Mouse (Mus musculus): ENCODE measurements at regions not wholly inside any gene's neighbourhood (a gene's known extent, or its start where the extent isn't known, plus 50 kb on each side); places are given as distances from the start of the nearest gene placed in this dataset.

DNA sequence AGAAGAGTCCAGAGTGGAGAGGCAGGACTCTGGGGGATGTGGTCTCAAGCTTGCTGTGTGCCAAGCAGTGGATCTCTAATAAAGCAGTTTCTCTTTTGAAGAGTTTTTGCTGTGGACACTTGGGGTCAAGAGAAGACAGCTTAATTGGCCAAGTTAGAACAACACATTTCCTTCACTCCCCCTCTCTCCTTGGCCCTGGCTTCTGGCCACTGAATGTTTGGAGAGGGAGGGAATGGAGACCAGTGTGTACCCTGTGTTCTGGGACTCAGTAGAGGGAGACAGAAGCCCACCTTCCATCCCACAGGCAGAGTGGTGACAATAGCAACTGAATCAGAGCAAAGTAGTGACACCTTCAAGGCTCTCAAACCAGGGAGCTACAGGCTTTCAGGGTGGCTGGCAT lies 77.3 kb upstream of the Kcnd3 start:
- Histone ChIP-seq H3K9me3 (ENCODE audit: control insufficient read depth, low read length) (no peaks in the 10 kb centered on the region), H3K27ac (replicated peaks; ENCODE audit: low read depth, low read length) (no peak overlapping the region), H3K4me3 (replicated peaks; ENCODE audit: low read length) (no peak overlapping the region), H3K4me2 (replicated peaks; ENCODE audit: low read depth, low read length, severe bottlenecking) (no peak overlapping the region), H3K27me3 (ENCODE audit: control insufficient read depth, insufficient read depth, low read length) (no peaks in the 10 kb centered on the region), H3K9ac (ENCODE audit: low read depth, low read length, severe bottlenecking) (no peak overlapping the region), H3K4me1 (ENCODE audit: control insufficient read depth, insufficient read depth, low read length) (no peaks in the 10 kb centered on the region), H3K36me3 (ENCODE audit: control insufficient read depth, insufficient read depth, low read length) (no peaks in the 10 kb centered on the region)
- no peak for DNase-seq (ENCODE audit: low spot score)
- ATAC-seq (ENCODE audit: low FRiP score, low read depth) = no peak
- TF ChIP-seq POLR2A (IDR thresholded peaks at IDR 0.05; ENCODE audit: borderline replicate concordance, extremely low read depth, insufficient read depth, insufficient read length) = no peak

DNA sequence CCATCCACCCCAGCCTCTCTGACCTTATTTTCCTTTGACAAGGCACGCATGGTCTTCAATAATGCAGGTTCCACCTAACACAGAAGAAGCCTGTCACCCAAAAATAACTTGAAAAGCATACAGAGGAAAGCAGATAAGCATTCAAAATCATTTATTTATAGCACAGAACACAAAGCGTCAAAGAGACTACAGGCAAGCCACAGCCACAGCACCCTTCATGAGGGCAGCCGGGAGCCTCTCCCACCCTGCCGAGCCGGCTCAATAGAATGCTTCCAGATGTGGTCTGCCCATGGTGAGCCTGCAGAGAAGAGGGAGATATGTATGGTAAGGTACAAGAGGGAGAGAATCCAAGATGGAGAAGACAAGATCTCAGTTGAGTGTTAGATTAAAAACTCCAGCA lies 76.7 kb upstream of the Kcnd3 start:
- no peaks in the 10 kb centered on the region for H3K27me3 ChIP-seq (ENCODE audit: control insufficient read depth, insufficient read depth, low read length)
- H3K4me2 ChIP-seq (replicated peaks; ENCODE audit: low read depth, low read length, severe bottlenecking) = no peak overlapping the region
- no peak overlapping the region for H3K9ac ChIP-seq (ENCODE audit: low read depth, low read length, severe bottlenecking)
- DNase-seq (ENCODE audit: low spot score) (no peak), ATAC-seq (ENCODE audit: low FRiP score, low read depth) (no peak)
- no peak overlapping the region for H3K27ac ChIP-seq (replicated peaks; ENCODE audit: low read depth, low read length)
- no peaks in the 10 kb centered on the region for H3K36me3 ChIP-seq (ENCODE audit: control insufficient read depth, insufficient read depth, low read length)
- H3K4me3 ChIP-seq (replicated peaks; ENCODE audit: low read length) = no peak overlapping the region
- WGBS = 55% methylated on average over 5 of the region's 5 CpGs
- H3K4me1 ChIP-seq (ENCODE audit: control insufficient read depth, insufficient read depth, low read length) = no peaks in the 10 kb centered on the region
- no peaks in the 10 kb centered on the region for H3K9me3 ChIP-seq (ENCODE audit: control insufficient read depth, low read length)
- TF ChIP-seq POLR2A (IDR thresholded peaks at IDR 0.05; ENCODE audit: borderline replicate concordance, extremely low read depth, insufficient read depth, insufficient read length) = no peak

DNA sequence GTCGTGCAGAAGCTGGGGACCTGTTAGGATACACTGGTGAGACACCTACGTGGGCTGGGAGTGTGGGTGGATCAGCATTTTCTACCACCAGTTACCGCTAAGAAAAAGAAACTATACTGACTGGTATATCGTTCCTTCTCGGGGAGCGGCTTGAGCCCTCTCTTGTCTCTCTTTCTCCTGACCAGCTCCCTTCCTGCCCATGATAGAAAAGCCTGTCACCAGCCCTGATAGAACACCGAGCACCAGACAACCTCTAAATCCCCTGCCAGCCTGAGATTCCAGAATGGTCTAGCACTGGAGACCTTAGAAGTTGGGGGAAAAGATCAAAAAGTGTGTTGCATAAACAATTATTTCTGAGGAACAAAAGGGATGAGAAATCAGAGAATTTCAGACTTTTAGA lies 76.3 kb upstream of the Kcnd3 start:
- Histone ChIP-seq H3K4me1 (ENCODE audit: control insufficient read depth, insufficient read depth, low read length) (no peaks in the 10 kb centered on the region), H3K36me3 (ENCODE audit: control insufficient read depth, insufficient read depth, low read length) (no peaks in the 10 kb centered on the region), H3K4me3 (replicated peaks; ENCODE audit: low read length) (no peak overlapping the region), H3K9me3 (ENCODE audit: control insufficient read depth, low read length) (no peaks in the 10 kb centered on the region), H3K27ac (replicated peaks; ENCODE audit: low read depth, low read length) (no peak overlapping the region), H3K27me3 (ENCODE audit: control insufficient read depth, insufficient read depth, low read length) (no peaks in the 10 kb centered on the region), H3K4me2 (replicated peaks; ENCODE audit: low read depth, low read length, severe bottlenecking) (no peak overlapping the region), H3K9ac (ENCODE audit: low read depth, low read length, severe bottlenecking) (no peak overlapping the region)
- no peak for DNase-seq (ENCODE audit: low spot score)
- WGBS = 77% methylated on average over 7 of the region's 7 CpGs
- no peak for TF ChIP-seq POLR2A (IDR thresholded peaks at IDR 0.05; ENCODE audit: borderline replicate concordance, extremely low read depth, insufficient read depth, insufficient read length)
- ATAC-seq (ENCODE audit: low FRiP score, low read depth) = no peak

DNA sequence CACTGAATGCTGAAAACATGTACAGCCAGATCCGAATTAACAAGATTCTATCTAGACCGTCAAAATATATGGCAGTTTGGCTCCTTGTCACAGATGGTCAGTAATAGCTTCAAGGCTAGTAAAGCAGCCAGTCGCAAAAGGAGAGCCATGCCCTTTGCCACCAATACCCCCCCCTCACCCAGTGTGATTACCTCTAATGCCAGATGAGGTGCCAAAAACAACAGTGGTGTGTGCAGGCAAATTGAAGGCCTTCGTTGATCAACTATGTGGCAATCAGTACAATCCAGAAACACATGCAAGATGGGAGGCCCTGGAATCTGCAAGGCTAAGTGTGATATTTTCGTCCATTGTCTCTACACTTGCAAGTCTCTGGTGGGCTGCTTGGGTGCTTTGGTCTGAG lies 75.8 kb upstream of the Kcnd3 start:
- H3K4me1 ChIP-seq (ENCODE audit: control insufficient read depth, insufficient read depth, low read length) = no peaks in the 10 kb centered on the region
- no peak overlapping the region for H3K27ac ChIP-seq (replicated peaks; ENCODE audit: low read depth, low read length)
- TF ChIP-seq POLR2A (IDR thresholded peaks at IDR 0.05; ENCODE audit: borderline replicate concordance, extremely low read depth, insufficient read depth, insufficient read length) = no peak
- no peaks in the 10 kb centered on the region for H3K27me3 ChIP-seq (ENCODE audit: control insufficient read depth, insufficient read depth, low read length)
- H3K36me3 ChIP-seq (ENCODE audit: control insufficient read depth, insufficient read depth, low read length) = no peaks in the 10 kb centered on the region
- no peak overlapping the region for H3K9ac ChIP-seq (ENCODE audit: low read depth, low read length, severe bottlenecking)
- WGBS = 51% methylated on average over 5 of the region's 5 CpGs
- H3K9me3 ChIP-seq (ENCODE audit: control insufficient read depth, low read length) = no peaks in the 10 kb centered on the region
- H3K4me3 ChIP-seq (replicated peaks; ENCODE audit: low read length) = no peak overlapping the region
- no peak for DNase-seq (ENCODE audit: low spot score)
- no peak for ATAC-seq (ENCODE audit: low FRiP score, low read depth)
- no peak overlapping the region for H3K4me2 ChIP-seq (replicated peaks; ENCODE audit: low read depth, low read length, severe bottlenecking)

GRCm38 (mm10) chr3:105380818-105381217 lies 71.3 kb upstream of the Kcnd3 start:
- Histone ChIP-seq H3K27ac (replicated peaks; ENCODE audit: low read depth, low read length) (no peak overlapping the region), H3K4me2 (replicated peaks; ENCODE audit: low read depth, low read length, severe bottlenecking) (no peak overlapping the region), H3K27me3 (ENCODE audit: control insufficient read depth, insufficient read depth, low read length) (no peaks in the 10 kb centered on the region), H3K9me3 (ENCODE audit: control insufficient read depth, low read length) (no peaks in the 10 kb centered on the region), H3K4me3 (replicated peaks; ENCODE audit: low read length) (no peak overlapping the region), H3K9ac (ENCODE audit: low read depth, low read length, severe bottlenecking) (no peak overlapping the region), H3K36me3 (ENCODE audit: control insufficient read depth, insufficient read depth, low read length) (no peaks in the 10 kb centered on the region), H3K4me1 (ENCODE audit: control insufficient read depth, insufficient read depth, low read length) (no peaks in the 10 kb centered on the region)
- ATAC-seq (ENCODE audit: low FRiP score, low read depth) = no peak
- 88% methylated on average over 4 of the region's 4 CpGs for WGBS
- DNase-seq (ENCODE audit: low spot score) = no peak
- no peak for TF ChIP-seq POLR2A (IDR thresholded peaks at IDR 0.05; ENCODE audit: borderline replicate concordance, extremely low read depth, insufficient read depth, insufficient read length)

All from limb, embryonic 14.5 days (tissue).